Mouse (Mus musculus) MEL-GATA-1-ER (cell line): ENCODE measurements around the gene Zfp423.
"Not testable (repeated sequence)": the region's sequence is repeated elsewhere in the genome, so short reads cannot be mapped to it uniquely, and the experiment has no call there.

Experiments
- DNase-seq: peaks from one replicate; pipeline ENCODE4 v3.0.0-alpha.2; 2012; ENCODE audit warnings: low read depth; ENCODE audit errors: extremely low read depth

Zfp423 gene

GRCm38 (mm10) chr8:87904108-87904507, 55.3 kb downstream of the Zfp423 start:
- DNase-seq, result no peak

GRCm38 (mm10) chr8:87895203-87896041, 64.0 kb downstream of the Zfp423 start:
- DNase-seq, result no peak

GRCm38 (mm10) chr8:87894287-87894686, 65.1 kb downstream of the Zfp423 start:
- no peak for DNase-seq

GRCm38 (mm10) chr8:87893547-87893946, 65.8 kb downstream of the Zfp423 start:
- DNase-seq, result no peak

- no peak for DNase-seq
Measured at GRCm38 (mm10) chr8:87892891-87893290, 66.5 kb downstream of the Zfp423 start.

- no peak for DNase-seq
Measured at GRCm38 (mm10) chr8:87891884-87892283, 67.5 kb downstream of the Zfp423 start.

- no peak for DNase-seq
Measured at GRCm38 (mm10) chr8:87887956-87888355, 71.4 kb downstream of the Zfp423 start.

- no peak for DNase-seq
Measured at GRCm38 (mm10) chr8:87881088-87881487, 78.3 kb downstream of the Zfp423 start.

- no peak for DNase-seq
Measured at GRCm38 (mm10) chr8:87875852-87876251, 83.5 kb downstream of the Zfp423 start.

- DNase-seq, result no peak
Measured at GRCm38 (mm10) chr8:87875452-87875851, 83.9 kb downstream of the Zfp423 start.

GRCm38 (mm10) chr8:87872987-87873550, 86.3 kb downstream of the Zfp423 start:
- no peak for DNase-seq

- no peak for DNase-seq
Measured at GRCm38 (mm10) chr8:87872356-87872930, 87.0 kb downstream of the Zfp423 start.

GRCm38 (mm10) chr8:87866586-87866985, 92.8 kb downstream of the Zfp423 start:
- no peak for DNase-seq

- DNase-seq, result no peak
Measured at GRCm38 (mm10) chr8:87864236-87864635, 95.2 kb downstream of the Zfp423 start.

- DNase-seq, result no peak
Measured at GRCm38 (mm10) chr8:87863128-87863527, 96.3 kb downstream of the Zfp423 start.

- DNase-seq, result no peak
Measured at GRCm38 (mm10) chr8:87861718-87862117, 97.7 kb downstream of the Zfp423 start.

- no peak for DNase-seq
Measured at GRCm38 (mm10) chr8:87860905-87861304, 98.5 kb downstream of the Zfp423 start.

GRCm38 (mm10) chr8:87851871-87852270, 107.5 kb downstream of the Zfp423 start:
- DNase-seq, result no peak

- DNase-seq, result no peak
Measured at GRCm38 (mm10) chr8:87851380-87851779, 108.0 kb downstream of the Zfp423 start.

GRCm38 (mm10) chr8:87848836-87849235, 110.6 kb downstream of the Zfp423 start:
- no peak for DNase-seq

GRCm38 (mm10) chr8:87847796-87848195, 111.6 kb downstream of the Zfp423 start:
- DNase-seq, result no peak

- not testable (repeated sequence) for DNase-seq
Measured at GRCm38 (mm10) chr8:87842096-87842495, 117.3 kb downstream of the Zfp423 start.

GRCm38 (mm10) chr8:87837266-87837665, 122.1 kb downstream of the Zfp423 start:
- DNase-seq, result no peak
